Mouse (Mus musculus): ENCODE measurements at regions not wholly inside any gene's neighbourhood (a gene's known extent, or its start where the extent isn't known, plus 50 kb on each side); places are given as distances from the start of the nearest gene placed in this dataset.

DNA sequence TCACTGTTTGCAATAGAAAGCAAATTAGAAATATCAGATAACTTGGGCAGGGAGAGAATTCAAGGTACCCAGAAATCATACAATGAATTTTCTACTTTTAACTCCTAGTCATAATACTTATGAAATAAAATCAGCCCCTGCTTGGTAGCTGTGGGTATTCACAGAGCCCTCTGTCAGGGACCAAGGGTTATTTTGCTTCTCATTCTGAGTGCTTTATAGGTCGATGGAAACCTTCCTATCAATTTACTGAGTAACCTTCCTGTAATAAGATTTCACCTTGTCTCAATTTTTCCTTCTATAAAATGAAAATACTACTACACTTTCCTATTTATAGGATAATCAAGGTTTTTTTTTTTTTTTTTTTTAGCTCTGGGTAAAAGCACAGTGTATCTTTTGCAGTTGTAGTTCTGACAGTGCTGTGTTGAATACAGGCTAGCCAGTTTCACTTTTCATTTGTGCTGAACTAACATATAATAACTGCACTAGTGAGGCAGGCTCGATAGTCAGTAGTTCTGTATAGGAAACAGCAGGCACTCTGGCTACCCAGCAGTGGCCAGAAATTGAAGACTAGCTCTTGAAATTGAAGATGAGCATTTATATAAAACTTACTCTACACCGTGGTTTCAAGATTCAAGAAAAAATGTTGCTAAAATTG lies 94.4 kb upstream of the Mdfic start:
- TF ChIP-seq CTCF (IDR thresholded peaks at IDR 0.05; ENCODE audit: low read depth) (no peak), EP300 (IDR thresholded peaks at IDR 0.05; ENCODE audit: low read depth) (no peak)

Measured in liver, postnatal 0 days (tissue).